Mouse (Mus musculus): ENCODE measurements around the gene S1pr4. TPM values are rescaled to one million over a fixed set of nuclear protein-coding genes. Genes with fewer than 3 reads are reported as not detected.

S1pr4 gene
- polyA plus RNA-seq, 1 experiment from 2014 or later: 0.24 TPM

GRCm38 (mm10) chr10:81462917-81463316, 37.0 kb downstream of the S1pr4 start:
- WGBS: 71% methylated on average over 7 of the region's 7 CpGs
- H3K9me3 ChIP-seq (ENCODE audit: control insufficient read depth, low read length): no peaks in the 10 kb centered on the region
- H3K4me1 ChIP-seq (ENCODE audit: control insufficient read depth in 2 of 2, insufficient read depth in 2 of 2, low read length in 2 of 2): peaks cover 0 to 10% of the 10 kb centered on the region in 2 experiments; a peak in 3 of 4 replicates
- H3K27ac ChIP-seq (replicated peaks in 1 of 2; ENCODE audit: control insufficient read depth in 1 of 2, insufficient read depth in 1 of 2, low read depth in 2 of 2, low read length in 2 of 2): no peak overlapping the region
- H3K36me3 ChIP-seq (ENCODE audit: control insufficient read depth, insufficient read depth, low read length): no peaks in the 10 kb centered on the region
- no peak for ATAC-seq (ENCODE audit: insufficient number of reproducible peaks, insufficient read depth, low FRiP score, low read depth)
- no peak overlapping the region for H3K4me3 ChIP-seq (ENCODE audit: control insufficient read depth in 1 of 2, insufficient read depth in 1 of 2, low read depth in 1 of 2, low read length in 2 of 2)
- no peak overlapping the region for H3K9ac ChIP-seq (ENCODE audit: low read length)
- H3K4me2 ChIP-seq (ENCODE audit: low read length): no peak overlapping the region
- peaks cover 98% of the 10 kb centered on the region for H3K27me3 ChIP-seq (ENCODE audit: control insufficient read depth, insufficient read depth, low read length)

GRCm38 (mm10) chr10:81462415-81462804, 37.5 kb downstream of the S1pr4 start:
- WGBS: 35% methylated on average over 7 of the region's 7 CpGs
- Histone ChIP-seq H3K9ac (ENCODE audit: low read length) (no peak overlapping the region), H3K4me3 (ENCODE audit: control insufficient read depth in 1 of 2, insufficient read depth in 1 of 2, low read depth in 1 of 2, low read length in 2 of 2) (no peak overlapping the region), H3K27me3 (ENCODE audit: control insufficient read depth, insufficient read depth, low read length) (peaks cover 98% of the 10 kb centered on the region), H3K9me3 (ENCODE audit: control insufficient read depth, low read length) (no peaks in the 10 kb centered on the region), H3K4me1 (ENCODE audit: control insufficient read depth in 2 of 2, insufficient read depth in 2 of 2, low read length in 2 of 2) (peaks cover 0 to 10% of the 10 kb centered on the region in 2 experiments; a peak in 3 of 4 replicates), H3K4me2 (ENCODE audit: low read length) (no peak overlapping the region), H3K27ac (replicated peaks in 1 of 2; ENCODE audit: control insufficient read depth in 1 of 2, insufficient read depth in 1 of 2, low read depth in 2 of 2, low read length in 2 of 2) (no peak overlapping the region), H3K36me3 (ENCODE audit: control insufficient read depth, insufficient read depth, low read length) (no peaks in the 10 kb centered on the region)
- no peak for ATAC-seq (ENCODE audit: insufficient number of reproducible peaks, insufficient read depth, low FRiP score, low read depth)

DNA sequence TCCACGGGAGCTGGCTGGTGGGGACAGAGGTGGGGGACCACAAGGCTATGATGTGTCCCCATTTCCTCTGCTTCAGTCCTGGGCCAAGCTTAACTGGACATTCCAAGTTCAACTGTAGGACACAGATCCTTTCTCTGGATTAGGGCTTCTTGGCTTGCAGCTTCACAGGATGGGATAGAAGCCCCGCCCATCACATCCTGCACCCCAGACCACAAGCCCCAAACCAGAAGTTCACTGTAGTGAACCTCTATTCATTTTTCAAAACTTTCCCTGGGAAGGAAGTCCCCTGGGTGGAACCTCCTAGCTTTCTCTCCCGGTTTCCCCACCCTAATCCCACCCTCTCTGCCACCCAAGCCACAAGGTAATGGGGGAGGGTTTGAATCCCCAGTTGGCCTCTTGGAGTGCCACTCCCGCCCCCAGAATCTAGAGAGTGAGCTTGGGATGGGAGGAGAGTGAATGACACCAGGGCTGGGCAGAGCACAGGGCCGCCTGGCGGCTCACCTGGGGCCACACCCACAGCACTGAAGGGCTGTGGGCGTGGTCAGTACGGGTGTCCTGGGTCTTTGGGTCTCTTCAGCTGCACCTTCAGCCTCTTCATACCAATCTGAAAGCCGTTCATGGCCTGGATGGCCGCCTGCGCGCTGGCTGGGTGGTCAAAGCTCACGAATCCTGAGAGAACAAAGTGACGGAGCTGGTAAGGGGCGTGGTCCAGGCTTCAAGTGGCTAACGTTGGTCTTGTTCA, 38.1 kb downstream of the S1pr4 start:
- Histone ChIP-seq H3K27me3 (ENCODE audit: control insufficient read depth, insufficient read depth, low read length) (peaks cover 98% of the 10 kb centered on the region), H3K4me1 (ENCODE audit: control insufficient read depth in 2 of 2, insufficient read depth in 2 of 2, low read length in 2 of 2) (peaks cover 0 to 10% of the 10 kb centered on the region in 2 experiments; a peak in 3 of 4 replicates), H3K36me3 (ENCODE audit: control insufficient read depth, insufficient read depth, low read length) (no peaks in the 10 kb centered on the region), H3K27ac (replicated peaks in 1 of 2; ENCODE audit: control insufficient read depth in 1 of 2, insufficient read depth in 1 of 2, low read depth in 2 of 2, low read length in 2 of 2) (no peak overlapping the region), H3K9ac (ENCODE audit: low read length) (no peak overlapping the region), H3K9me3 (ENCODE audit: control insufficient read depth, low read length) (no peaks in the 10 kb centered on the region), H3K4me3 (ENCODE audit: control insufficient read depth in 1 of 2, insufficient read depth in 1 of 2, low read depth in 1 of 2, low read length in 2 of 2) (no peak overlapping the region), H3K4me2 (ENCODE audit: low read length) (no peak overlapping the region)
- WGBS: 5% methylated on average over 16 of the region's 16 CpGs
- ATAC-seq (ENCODE audit: insufficient number of reproducible peaks, insufficient read depth, low FRiP score, low read depth): no peak

GRCm38 (mm10) chr10:81460951-81461350, 39.0 kb downstream of the S1pr4 start:
- Histone ChIP-seq H3K4me3 (ENCODE audit: control insufficient read depth in 1 of 2, insufficient read depth in 1 of 2, low read depth in 1 of 2, low read length in 2 of 2) (no peak overlapping the region), H3K9me3 (ENCODE audit: control insufficient read depth, low read length) (no peaks in the 10 kb centered on the region), H3K36me3 (ENCODE audit: control insufficient read depth, insufficient read depth, low read length) (no peaks in the 10 kb centered on the region), H3K4me1 (ENCODE audit: control insufficient read depth in 2 of 2, insufficient read depth in 2 of 2, low read length in 2 of 2) (peaks cover 0 to 10% of the 10 kb centered on the region in 2 experiments; a peak in 3 of 4 replicates), H3K4me2 (ENCODE audit: low read length) (no peak overlapping the region), H3K9ac (ENCODE audit: low read length) (no peak overlapping the region), H3K27ac (replicated peaks in 1 of 2; ENCODE audit: control insufficient read depth in 1 of 2, insufficient read depth in 1 of 2, low read depth in 2 of 2, low read length in 2 of 2) (no peak overlapping the region), H3K27me3 (ENCODE audit: control insufficient read depth, insufficient read depth, low read length) (peaks cover 97% of the 10 kb centered on the region)
- ATAC-seq (ENCODE audit: insufficient number of reproducible peaks, insufficient read depth, low FRiP score, low read depth): no peak
- 35% methylated on average over 11 of the region's 11 CpGs for WGBS

DNA sequence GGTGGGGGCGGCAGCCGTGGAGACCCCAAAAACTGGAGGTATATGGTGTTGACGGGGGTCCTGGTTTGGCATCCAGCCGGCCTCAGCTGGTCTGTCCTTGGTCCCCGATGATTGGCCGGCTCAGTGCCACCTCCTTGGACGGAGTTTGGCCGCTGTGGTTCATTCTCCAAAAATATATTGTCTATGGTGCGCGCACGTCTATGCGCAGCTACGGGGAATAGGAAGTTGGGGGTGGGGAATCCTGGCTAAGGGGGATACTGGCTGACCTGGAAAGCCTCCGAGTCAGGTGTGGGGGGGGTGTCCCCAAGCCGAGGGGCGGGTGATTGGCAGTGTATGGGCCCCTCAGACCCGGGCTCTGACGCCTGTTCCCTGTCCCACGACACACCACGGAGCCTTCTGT, 39.5 kb downstream of the S1pr4 start:
- Histone ChIP-seq H3K27me3 (ENCODE audit: control insufficient read depth, insufficient read depth, low read length) (peaks cover 97% of the 10 kb centered on the region), H3K9ac (ENCODE audit: low read length) (no peak overlapping the region), H3K4me1 (ENCODE audit: control insufficient read depth in 2 of 2, insufficient read depth in 2 of 2, low read length in 2 of 2) (peaks cover 0 to 10% of the 10 kb centered on the region in 2 experiments; a peak in 3 of 4 replicates), H3K4me2 (ENCODE audit: low read length) (peak overlapping the region; percentile 13; the same call in 1 of the 2 replicates), H3K9me3 (ENCODE audit: control insufficient read depth, low read length) (no peaks in the 10 kb centered on the region), H3K36me3 (ENCODE audit: control insufficient read depth, insufficient read depth, low read length) (no peaks in the 10 kb centered on the region), H3K4me3 (ENCODE audit: control insufficient read depth in 1 of 2, insufficient read depth in 1 of 2, low read depth in 1 of 2, low read length in 2 of 2) (0 out of 4 replicates have a peak overlapping the region, but pooled peaks of 1 of the 2 experiments have one; percentile 6), H3K27ac (replicated peaks in 1 of 2; ENCODE audit: control insufficient read depth in 1 of 2, insufficient read depth in 1 of 2, low read depth in 2 of 2, low read length in 2 of 2) (no peak overlapping the region)
- WGBS: 32% methylated on average over 16 of the region's 20 CpGs
- ATAC-seq (ENCODE audit: insufficient number of reproducible peaks, insufficient read depth, low FRiP score, low read depth): no peak

DNA sequence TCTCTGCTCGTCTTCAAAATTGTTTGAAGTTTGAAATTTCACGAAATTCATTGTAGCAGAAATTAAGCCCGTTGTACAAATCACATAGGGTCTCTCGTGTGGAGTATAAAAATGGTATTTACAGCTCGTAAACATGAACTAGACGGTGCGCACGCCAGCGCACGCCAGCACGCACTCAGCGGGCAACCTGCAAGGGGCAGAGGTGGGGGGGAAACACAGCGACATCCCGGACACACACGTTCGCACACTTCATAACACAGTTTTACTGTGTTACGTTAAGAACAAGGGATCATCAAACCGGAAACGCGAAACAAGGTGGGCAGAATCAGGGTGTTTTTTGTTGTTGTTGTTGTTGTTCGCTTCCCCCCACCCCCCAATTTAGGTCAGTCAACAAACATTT, 40.5 kb downstream of the S1pr4 start:
- 67% methylated on average over 21 of the region's 21 CpGs for WGBS
- peaks cover 97% of the 10 kb centered on the region for H3K27me3 ChIP-seq (ENCODE audit: control insufficient read depth, insufficient read depth, low read length)
- no peak overlapping the region for H3K27ac ChIP-seq (replicated peaks in 1 of 2; ENCODE audit: control insufficient read depth in 1 of 2, insufficient read depth in 1 of 2, low read depth in 2 of 2, low read length in 2 of 2)
- H3K4me1 ChIP-seq (ENCODE audit: control insufficient read depth in 2 of 2, insufficient read depth in 2 of 2, low read length in 2 of 2): peaks cover 0 to 10% of the 10 kb centered on the region in 2 experiments; a peak in 3 of 4 replicates
- H3K9ac ChIP-seq (ENCODE audit: low read length): no peak overlapping the region
- H3K9me3 ChIP-seq (ENCODE audit: control insufficient read depth, low read length): no peaks in the 10 kb centered on the region
- no peak overlapping the region for H3K4me3 ChIP-seq (ENCODE audit: control insufficient read depth in 1 of 2, insufficient read depth in 1 of 2, low read depth in 1 of 2, low read length in 2 of 2)
- H3K4me2 ChIP-seq (ENCODE audit: low read length): no peak overlapping the region
- ATAC-seq (ENCODE audit: insufficient number of reproducible peaks, insufficient read depth, low FRiP score, low read depth): no peak
- no peaks in the 10 kb centered on the region for H3K36me3 ChIP-seq (ENCODE audit: control insufficient read depth, insufficient read depth, low read length)

DNA sequence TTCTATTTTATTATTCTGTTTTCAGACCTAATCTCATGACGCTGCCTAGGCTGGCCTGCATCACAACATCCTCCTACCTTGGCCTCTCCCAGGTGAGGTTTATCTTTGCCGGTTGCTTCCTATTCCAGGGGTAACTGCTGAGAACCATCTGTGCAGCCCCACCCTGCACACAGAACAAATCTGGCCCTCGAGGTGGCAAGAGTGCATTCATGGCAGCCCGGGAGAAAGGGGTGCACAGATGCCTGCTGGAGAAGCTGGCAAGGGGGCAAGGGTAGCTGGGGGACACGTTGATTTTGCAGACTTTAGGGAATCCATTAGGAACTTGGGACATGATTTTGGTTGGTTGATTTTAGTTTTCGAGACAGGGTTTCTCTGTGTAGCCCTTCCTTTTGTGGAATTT, 41.7 kb downstream of the S1pr4 start:
- peaks cover 0 to 5% of the 10 kb centered on the region in 2 experiments; a peak in 2 of 4 replicates for H3K4me1 ChIP-seq (ENCODE audit: control insufficient read depth in 2 of 2, insufficient read depth in 2 of 2, low read length in 2 of 2)
- H3K27ac ChIP-seq (replicated peaks in 1 of 2; ENCODE audit: control insufficient read depth in 1 of 2, insufficient read depth in 1 of 2, low read depth in 2 of 2, low read length in 2 of 2): no peak overlapping the region
- H3K36me3 ChIP-seq (ENCODE audit: control insufficient read depth, insufficient read depth, low read length): no peaks in the 10 kb centered on the region
- no peak overlapping the region for H3K9ac ChIP-seq (ENCODE audit: low read length)
- H3K4me3 ChIP-seq (ENCODE audit: control insufficient read depth in 1 of 2, insufficient read depth in 1 of 2, low read depth in 1 of 2, low read length in 2 of 2): no peak overlapping the region
- H3K27me3 ChIP-seq (ENCODE audit: control insufficient read depth, insufficient read depth, low read length): peaks cover 97% of the 10 kb centered on the region
- 75% methylated on average over 6 of the region's 6 CpGs for WGBS
- H3K9me3 ChIP-seq (ENCODE audit: control insufficient read depth, low read length): no peaks in the 10 kb centered on the region
- no peak overlapping the region for H3K4me2 ChIP-seq (ENCODE audit: low read length)
- ATAC-seq (ENCODE audit: insufficient number of reproducible peaks, insufficient read depth, low FRiP score, low read depth): no peak
